Mouse (Mus musculus): ENCODE data around the gene Stk17b.
"Not testable (repeated sequence)": the region's sequence is repeated elsewhere in the genome, so short reads cannot be mapped to it uniquely, and the experiment has no call there.

The Stk17b gene

DNA sequence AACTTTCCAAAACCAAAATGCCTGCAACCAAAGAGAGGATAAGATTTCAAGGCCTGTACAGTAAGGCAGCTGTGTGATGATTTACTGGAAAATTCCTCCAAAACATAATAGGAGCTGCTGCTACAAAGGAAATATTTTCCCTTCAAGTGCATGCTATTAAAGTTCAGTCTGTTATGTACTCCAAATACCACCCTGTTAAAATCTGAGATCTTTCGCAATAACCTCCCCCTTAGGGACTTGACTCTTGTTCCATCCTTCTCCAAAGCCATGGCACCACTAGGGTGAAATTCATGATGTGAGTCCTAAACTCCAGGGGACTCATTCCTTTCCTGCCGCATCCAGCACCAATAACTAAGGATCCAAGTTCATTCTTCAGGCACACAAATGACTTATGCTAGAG is 58.1 kb downstream of the Stk17b start:
- no peak for DNase-seq (ENCODE audit: low spot score)

DNA sequence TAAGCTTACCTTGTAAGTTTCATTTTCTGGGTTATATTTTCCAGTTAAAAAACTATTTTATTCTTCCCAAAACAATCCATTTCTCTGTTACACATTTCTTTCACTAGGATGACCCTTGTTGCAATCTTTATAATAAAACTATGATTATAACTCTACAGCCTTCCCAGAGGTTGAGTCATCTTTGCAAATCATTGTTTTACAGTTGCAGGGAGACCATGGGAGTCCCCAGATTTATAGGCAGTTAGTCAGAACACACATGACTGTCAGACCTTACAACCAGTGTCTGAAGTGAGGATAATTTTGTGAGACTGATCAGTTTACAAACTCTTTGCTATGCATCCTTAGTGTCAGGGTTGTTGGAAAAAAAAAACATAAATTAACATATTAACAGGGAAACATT is 63.7 kb downstream of the Stk17b start:
- DNase-seq (ENCODE audit: low spot score) = no peak

DNA sequence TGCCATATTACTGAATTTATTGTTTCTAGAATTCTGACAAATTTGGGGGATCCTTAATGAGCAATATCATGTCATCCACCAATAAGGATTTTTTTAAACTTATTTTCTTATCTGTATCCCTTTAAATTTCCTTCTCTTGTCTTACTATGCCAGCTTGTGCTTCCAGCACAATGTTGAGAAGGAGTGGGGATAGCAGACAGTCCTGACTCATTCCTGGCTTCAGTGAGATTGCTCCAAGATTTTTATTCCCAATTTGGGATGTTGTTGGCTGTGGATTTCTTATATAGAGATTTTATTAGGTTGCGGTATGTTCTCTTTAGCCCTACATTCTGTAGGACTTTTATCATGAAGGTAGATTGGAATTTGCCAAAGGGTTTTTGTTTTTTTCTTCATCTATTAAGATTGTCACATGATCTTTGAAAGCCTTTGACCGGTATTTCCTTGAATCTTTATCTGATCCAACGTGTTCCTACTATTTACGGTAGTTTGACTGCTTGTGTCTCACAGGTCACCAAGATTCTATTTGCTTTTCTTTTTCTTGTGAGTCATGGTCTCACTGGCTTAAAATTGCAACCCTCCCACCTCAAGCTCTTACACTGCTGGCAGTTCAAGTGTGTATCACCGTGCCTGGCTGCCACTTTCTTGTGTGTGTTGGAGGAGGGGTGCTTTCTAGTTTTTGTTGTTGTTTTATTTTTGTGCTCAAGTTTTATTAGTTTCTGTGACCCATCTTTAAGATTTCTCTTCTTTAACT is 64.2 kb downstream of the Stk17b start:
- no peak for DNase-seq (ENCODE audit: low spot score)

DNA sequence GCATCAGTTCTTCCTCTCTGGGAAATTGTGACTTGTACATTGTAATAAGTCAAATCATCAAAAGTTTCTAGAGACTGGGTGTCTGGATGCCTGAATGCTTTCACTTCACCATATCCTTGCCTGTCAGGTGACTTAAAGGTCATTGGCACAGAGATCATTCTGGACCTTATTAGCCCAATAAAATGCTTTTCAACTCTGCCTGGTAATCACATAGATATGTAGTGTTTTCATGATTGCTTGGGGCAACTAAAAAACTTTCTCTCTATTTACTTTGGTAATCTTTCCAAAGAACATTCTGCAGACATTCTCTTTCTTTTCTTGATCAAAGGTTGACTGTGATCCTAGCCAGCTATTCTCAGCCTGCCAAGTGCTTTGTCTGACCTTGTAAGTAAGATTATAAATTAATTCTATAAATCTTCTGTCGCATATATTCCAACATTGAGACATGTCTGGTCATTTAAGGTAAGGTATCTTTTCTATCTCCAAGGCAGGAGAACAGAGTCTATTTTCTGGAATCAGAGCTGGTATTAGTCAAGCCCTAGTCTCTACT is 69.0 kb downstream of the Stk17b start:
- DNase-seq (ENCODE audit: low spot score) = no peak

DNA sequence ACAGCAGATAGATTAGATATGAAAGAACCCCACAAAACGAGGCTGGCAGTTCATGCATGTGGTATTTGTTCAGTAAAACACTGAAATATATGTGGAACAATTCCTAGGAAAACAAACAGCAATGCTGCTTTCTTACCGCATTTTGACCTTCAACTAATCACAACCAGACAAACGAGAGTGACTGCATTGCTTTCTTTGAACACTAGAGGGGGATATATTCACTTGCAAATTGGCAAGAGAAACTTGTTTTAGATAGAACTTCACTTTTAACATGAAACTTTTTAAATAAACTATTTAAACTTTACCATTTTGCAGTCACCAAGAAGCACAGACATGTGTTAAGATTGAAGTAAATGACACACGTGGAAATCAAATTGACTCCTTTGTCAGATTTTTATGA is 69.6 kb downstream of the Stk17b start:
- peak; percentile 38 for DNase-seq (ENCODE audit: low spot score)

DNA sequence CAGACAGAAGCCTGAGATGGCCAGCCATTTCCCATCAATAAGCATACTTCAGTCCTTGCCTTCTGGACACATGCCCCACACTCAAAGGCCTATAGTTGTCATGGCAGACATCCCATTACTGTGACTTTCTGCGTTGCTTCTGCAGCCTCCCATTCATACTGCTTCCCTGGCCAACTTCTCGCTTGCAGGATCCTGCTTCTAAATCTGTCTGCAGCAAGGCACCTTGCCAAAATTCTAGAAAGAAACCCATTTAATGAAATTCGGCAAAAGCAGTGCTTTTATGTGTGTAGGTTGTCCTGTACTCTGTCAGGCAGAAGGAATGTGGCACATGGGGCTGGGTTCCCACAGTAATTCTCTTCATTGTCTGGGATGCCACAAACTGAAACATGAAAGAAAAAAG is 71.6 kb downstream of the Stk17b start:
- not testable (repeated sequence) for DNase-seq (ENCODE audit: low spot score)

DNA sequence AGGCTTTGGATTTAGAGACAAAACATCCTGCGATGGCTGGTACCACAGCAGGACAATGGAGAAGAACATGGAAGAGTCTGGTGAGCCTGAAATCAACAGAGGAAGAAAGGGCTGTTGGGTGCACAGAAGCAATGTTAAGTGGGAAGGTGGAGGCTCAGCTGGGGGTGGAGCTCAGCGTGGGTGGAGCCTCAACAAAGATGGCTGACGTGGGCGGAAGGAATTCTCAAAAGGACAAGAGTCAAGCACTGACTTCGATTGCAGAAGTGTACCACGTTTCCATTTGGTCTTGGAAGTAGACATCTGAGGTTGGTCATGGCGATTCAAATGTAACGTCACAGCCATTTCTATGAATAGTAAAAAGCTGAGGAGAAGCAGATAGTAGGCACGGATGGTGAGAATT is 74.0 kb downstream of the Stk17b start:
- DNase-seq (ENCODE audit: low spot score) = no peak

DNA sequence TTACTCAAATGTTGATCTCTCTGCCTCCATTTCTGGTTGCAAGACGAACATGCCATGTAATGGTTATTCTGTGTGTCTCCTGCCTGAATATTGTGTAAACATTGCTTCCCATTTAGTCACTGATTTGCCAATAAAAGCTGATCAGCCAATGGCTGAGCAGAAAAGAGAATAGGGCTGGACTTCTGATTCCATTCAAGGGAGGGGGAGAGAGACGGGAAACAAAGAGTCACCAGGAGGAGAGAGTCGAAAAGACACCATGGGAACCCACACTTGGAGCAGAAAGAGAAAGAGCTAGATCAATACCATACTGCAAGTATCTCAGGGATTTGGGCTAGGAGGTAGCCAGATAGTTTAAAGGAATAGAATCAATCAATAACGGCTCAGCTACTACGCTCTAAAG is 75.4 kb downstream of the Stk17b start:
- not testable (repeated sequence) for DNase-seq (ENCODE audit: low spot score)

DNA sequence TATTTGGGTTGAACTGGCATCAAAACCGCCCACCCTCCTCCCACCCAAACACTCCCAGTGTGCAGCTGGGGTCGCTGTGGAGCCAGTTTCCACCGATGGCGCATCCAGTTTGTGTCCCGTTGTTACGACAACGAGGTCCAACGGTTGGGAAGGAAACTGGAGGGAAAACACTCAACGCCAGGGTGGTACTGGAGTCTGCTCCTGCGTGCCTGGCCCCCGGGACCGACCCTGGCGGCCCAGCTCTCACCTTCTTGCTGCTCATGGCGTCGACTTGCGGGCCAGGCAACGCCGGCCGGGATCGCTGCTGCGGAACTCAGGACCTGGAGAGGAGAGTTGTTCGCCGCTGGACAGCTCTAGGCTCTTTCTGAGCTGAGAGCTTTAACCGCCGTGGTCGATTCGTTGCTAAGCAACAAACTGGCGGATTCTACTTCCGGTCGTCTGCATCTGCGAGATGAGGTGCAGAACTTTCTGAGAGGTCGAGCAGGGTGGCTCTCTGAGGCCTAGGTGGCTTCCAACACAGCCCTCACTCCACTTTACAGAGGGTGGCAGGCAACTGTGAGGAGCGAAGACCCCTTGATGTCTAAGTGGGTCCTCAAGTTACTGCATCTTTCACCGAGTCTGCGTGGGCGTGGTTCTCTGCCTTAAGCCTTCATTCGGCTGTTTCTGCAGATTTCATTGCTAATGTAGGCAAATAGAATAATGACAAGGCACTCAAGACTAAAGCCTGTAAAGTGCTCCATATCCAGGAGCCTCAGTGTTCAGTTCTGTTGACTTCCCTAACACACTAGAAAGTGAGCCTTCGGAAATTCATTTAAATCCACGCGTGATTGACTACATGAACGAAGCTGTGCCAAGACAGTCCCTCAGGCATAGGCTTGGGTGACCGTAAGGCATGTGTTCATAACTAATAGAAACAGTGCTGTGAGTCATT is 78.3 kb downstream of the Stk17b start, which contains the start of gene Dnah7a:
Dnah7a (minus strand) TSS at position 354 of the 931 bp plus-strand sequence.
- DNase-seq (ENCODE audit: low spot score) = peak; percentile 61
